Mouse (Mus musculus) CH12.LX (cell line): Measurements from ENCODE around the gene Agmat.

Source experiments
- CTCF ChIP-seq, 2 experiments: IDR thresholded peaks in 1 of 2; conservative IDR thresholded peaks in 1 of 2; 2 replicates each; pipeline ENCODE4 v1.5.1; 2011 to 2012; ENCODE audit warnings: low read depth in 2 of 2, low read length in 2 of 2, improper control_type of control experiment in 1 of 2, inconsistent platforms in 1 of 2, mild to moderate bottlenecking in 1 of 2, moderate library complexity in 1 of 2
- ETS1 ChIP-seq: conservative IDR thresholded peaks from 2 replicates; pipeline ENCODE4 v1.6.1; 2012; ENCODE audit warnings: low read depth, mild to moderate bottlenecking, inconsistent platforms, low read length, improper control_type of control experiment, moderate library complexity
- MAX ChIP-seq: IDR thresholded peaks from 2 replicates; pipeline ENCODE4 v1.6.1; 2011; ENCODE audit warnings: low read length, improper control_type of control experiment
- MAZ ChIP-seq: IDR thresholded peaks from 2 replicates; pipeline ENCODE4 v1.6.1; 2012; ENCODE audit warnings: low read depth, mild to moderate bottlenecking, inconsistent platforms, low read length, improper control_type of control experiment, moderate library complexity
- MXI1 ChIP-seq: IDR thresholded peaks from 2 replicates; pipeline ENCODE4 v1.6.1; 2011; ENCODE audit warnings: mild to moderate bottlenecking, low read depth, low read length, improper control_type of control experiment
- POLR2A ChIP-seq: IDR thresholded peaks from 2 replicates; pipeline ENCODE4 v1.6.1; 2011; ENCODE audit warnings: low read depth, mild to moderate bottlenecking, improper control_type of control experiment, low read length
- ZKSCAN1 ChIP-seq: IDR thresholded peaks from 2 replicates; pipeline ENCODE4 v1.6.1; 2012; ENCODE audit warnings: low read depth, inconsistent platforms, low read length, improper control_type of control experiment, borderline replicate concordance

- TF ChIP-seq ZKSCAN1: no peak
- no peak for TF ChIP-seq MAX
- no peak for TF ChIP-seq CTCF (conservative IDR thresholded peaks at IDR 0.05 in 1 of 2, IDR thresholded peaks at IDR 0.05 in 1 of 2; ENCODE audit: low read depth in 2 of 2, low read length in 2 of 2)
- no peak for TF ChIP-seq MXI1
- TF ChIP-seq POLR2A: no peak
- TF ChIP-seq MAZ: no peak
- TF ChIP-seq ETS1: 0 out of 2 replicates have a peak, but pooled peaks have one; percentile 8
These were observed 39.7 kb downstream of the Agmat start for GRCm38 (mm10) chr4:141786141-141786540.
